Mouse (Mus musculus): ENCODE measurements at regions not wholly inside any gene's neighbourhood (a gene's known extent, or its start where the extent isn't known, plus 50 kb on each side); places are given as distances from the start of the nearest gene placed in this dataset.

DNA sequence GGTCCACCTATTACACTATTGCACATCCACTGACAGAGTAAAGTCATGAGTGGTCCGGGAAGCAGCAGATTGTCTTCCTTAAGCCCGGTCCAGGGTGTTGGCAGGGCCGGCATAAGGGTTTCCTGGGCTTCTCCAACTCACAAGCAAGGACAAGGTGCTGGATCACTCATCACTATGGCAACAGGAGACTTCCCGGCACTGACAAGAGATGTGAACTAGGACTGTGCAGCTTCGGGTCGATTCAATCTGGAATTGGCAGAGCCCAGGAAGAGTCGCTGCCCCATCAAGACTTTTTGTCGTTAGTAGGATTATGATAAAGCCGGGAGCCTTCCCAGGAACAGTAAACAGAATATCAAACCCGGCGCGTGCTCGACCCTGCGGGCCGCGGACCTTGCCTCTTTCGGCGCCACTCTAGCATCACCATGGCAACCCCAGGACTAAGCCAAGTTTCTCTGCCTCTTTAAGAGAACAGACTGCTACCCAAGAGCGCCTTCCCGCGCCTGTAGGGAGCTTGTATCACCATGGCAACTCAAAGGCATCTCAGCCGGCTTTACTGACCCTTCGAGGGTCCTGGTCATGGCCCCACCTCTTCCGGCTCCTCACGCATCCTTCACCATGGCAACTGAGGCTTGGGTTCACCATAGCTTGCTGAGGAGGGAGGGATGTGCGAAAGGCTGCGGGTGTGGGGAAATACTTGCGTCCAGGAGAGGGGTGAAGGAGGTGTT is 103.3 kb upstream of the Tgm3 start:
- Histone ChIP-seq H3K9ac (replicated peaks; ENCODE audit: low read depth, low read length) (peak overlapping the region; percentile 63), H3K4me1 (replicated peaks; ENCODE audit: control insufficient read depth, insufficient read depth, low read length) (peaks cover 11% of the 10 kb centered on the region), H3K4me2 (ENCODE audit: low read length) (peak overlapping the region; percentile 92), H3K27me3 (replicated peaks; ENCODE audit: control insufficient read depth, insufficient read depth, low read length) (no peaks in the 10 kb centered on the region), H3K9me3 (ENCODE audit: control insufficient read depth, low read length) (no peaks in the 10 kb centered on the region), H3K27ac (ENCODE audit: low read length) (peak overlapping the region; percentile 41), H3K36me3 (ENCODE audit: control insufficient read depth, insufficient read depth) (no peaks in the 10 kb centered on the region), H3K4me3 (replicated peaks; ENCODE audit: low read length) (peak overlapping the region; percentile 50)
- WGBS: 1% methylated on average over 28 of the region's 28 CpGs
- peak; percentile 95 for ATAC-seq

- no peak overlapping the region for H3K9ac ChIP-seq (replicated peaks; ENCODE audit: low read depth, low read length)
- H3K4me3 ChIP-seq (replicated peaks; ENCODE audit: low read length): no peak overlapping the region
- no peak overlapping the region for H3K4me2 ChIP-seq (ENCODE audit: low read length)
- no peaks in the 10 kb centered on the region for H3K27me3 ChIP-seq (replicated peaks; ENCODE audit: control insufficient read depth, insufficient read depth, low read length)
- H3K27ac ChIP-seq (ENCODE audit: low read length): no peak overlapping the region
- H3K4me1 ChIP-seq (replicated peaks; ENCODE audit: control insufficient read depth, insufficient read depth, low read length): peaks cover 11% of the 10 kb centered on the region
- no peaks in the 10 kb centered on the region for H3K36me3 ChIP-seq (ENCODE audit: control insufficient read depth, insufficient read depth)
- H3K9me3 ChIP-seq (ENCODE audit: control insufficient read depth, low read length): no peaks in the 10 kb centered on the region
- 59% methylated on average over 19 of the region's 19 CpGs for WGBS
- ATAC-seq: no peak
Observed at GRCm38 (mm10) chr2:129911203-129911921, 100.8 kb upstream of the Tgm3 start.

DNA sequence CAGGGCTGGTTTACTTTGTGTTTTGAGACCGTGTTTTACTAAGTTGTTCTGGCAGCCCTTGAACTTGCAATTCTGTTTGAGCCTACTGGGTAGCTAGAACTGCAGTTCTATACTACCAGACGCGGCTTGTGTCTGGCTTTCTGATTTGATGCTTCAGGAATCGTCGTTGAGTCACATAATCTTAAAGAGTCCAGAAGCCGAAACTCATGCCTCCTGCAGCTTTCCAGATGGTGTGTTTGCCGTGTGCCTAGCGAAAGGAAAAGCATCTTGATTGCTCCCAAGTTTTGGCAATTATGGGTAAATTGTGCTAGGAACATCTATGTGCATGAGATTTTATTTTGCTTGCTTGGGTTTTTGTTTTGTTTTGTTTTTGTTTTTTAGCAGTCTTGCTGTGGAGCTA is 99.6 kb upstream of the Tgm3 start:
- H3K4me2 ChIP-seq (ENCODE audit: low read length): no peak overlapping the region
- peaks cover 11% of the 10 kb centered on the region for H3K4me1 ChIP-seq (replicated peaks; ENCODE audit: control insufficient read depth, insufficient read depth, low read length)
- no peak overlapping the region for H3K9ac ChIP-seq (replicated peaks; ENCODE audit: low read depth, low read length)
- no peaks in the 10 kb centered on the region for H3K36me3 ChIP-seq (ENCODE audit: control insufficient read depth, insufficient read depth)
- H3K27ac ChIP-seq (ENCODE audit: low read length): no peak overlapping the region
- no peak for ATAC-seq
- H3K9me3 ChIP-seq (ENCODE audit: control insufficient read depth, low read length): no peaks in the 10 kb centered on the region
- H3K27me3 ChIP-seq (replicated peaks; ENCODE audit: control insufficient read depth, insufficient read depth, low read length): no peaks in the 10 kb centered on the region
- WGBS: 66% methylated on average over 8 of the region's 8 CpGs
- no peak overlapping the region for H3K4me3 ChIP-seq (replicated peaks; ENCODE audit: low read length)

DNA sequence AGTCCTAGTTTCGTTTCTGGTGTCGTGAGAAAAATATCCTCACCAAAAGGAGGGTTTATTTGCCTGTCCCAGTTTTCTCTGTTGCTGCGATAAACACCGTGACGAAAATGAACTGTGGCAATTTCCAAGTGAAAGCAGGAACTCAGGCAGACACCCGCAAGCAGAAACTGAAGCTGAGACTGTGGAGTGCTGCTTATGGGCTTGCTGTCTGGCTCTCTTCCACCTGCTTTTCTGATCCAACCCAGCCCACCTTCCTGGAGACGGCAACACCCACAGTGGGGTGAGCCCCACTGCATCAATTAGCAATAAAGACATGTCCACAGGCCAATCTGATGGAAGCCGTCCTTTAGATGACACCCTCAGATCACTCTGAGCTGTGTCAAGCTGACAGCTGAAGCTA is 97.9 kb upstream of the Tgm3 start:
- no peaks in the 10 kb centered on the region for H3K27me3 ChIP-seq (replicated peaks; ENCODE audit: control insufficient read depth, insufficient read depth, low read length)
- peaks cover 4% of the 10 kb centered on the region for H3K4me1 ChIP-seq (replicated peaks; ENCODE audit: control insufficient read depth, insufficient read depth, low read length)
- no peak overlapping the region for H3K4me2 ChIP-seq (ENCODE audit: low read length)
- ATAC-seq: no peak
- H3K36me3 ChIP-seq (ENCODE audit: control insufficient read depth, insufficient read depth): no peaks in the 10 kb centered on the region
- no peak overlapping the region for H3K9ac ChIP-seq (replicated peaks; ENCODE audit: low read depth, low read length)
- no peak overlapping the region for H3K27ac ChIP-seq (ENCODE audit: low read length)
- 80% methylated on average over 8 of the region's 8 CpGs for WGBS
- H3K4me3 ChIP-seq (replicated peaks; ENCODE audit: low read length): no peak overlapping the region
- H3K9me3 ChIP-seq (ENCODE audit: control insufficient read depth, low read length): no peaks in the 10 kb centered on the region

DNA sequence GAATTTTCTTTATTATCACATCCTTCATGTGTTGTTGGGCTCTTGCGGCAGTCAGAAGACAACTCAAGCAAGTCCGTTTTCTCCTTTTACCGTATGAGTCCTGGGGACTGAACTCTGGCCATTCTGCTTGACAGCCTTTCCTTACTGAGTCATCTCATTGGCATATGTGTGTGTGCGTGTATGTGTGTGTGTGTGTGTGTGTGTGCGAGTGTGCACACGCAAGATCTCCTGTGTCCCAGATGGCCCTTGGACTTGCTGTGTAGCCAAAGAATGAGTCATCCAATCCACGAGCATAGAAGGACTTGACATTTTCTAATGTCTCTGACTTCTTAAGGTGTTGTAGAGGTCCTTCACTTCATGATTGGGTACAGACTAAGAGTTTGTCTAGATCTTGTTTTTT is 95.7 kb upstream of the Tgm3 start:
- 94% methylated on average over 7 of the region's 7 CpGs for WGBS
- H3K4me3 ChIP-seq (replicated peaks; ENCODE audit: low read length): no peak overlapping the region

DNA sequence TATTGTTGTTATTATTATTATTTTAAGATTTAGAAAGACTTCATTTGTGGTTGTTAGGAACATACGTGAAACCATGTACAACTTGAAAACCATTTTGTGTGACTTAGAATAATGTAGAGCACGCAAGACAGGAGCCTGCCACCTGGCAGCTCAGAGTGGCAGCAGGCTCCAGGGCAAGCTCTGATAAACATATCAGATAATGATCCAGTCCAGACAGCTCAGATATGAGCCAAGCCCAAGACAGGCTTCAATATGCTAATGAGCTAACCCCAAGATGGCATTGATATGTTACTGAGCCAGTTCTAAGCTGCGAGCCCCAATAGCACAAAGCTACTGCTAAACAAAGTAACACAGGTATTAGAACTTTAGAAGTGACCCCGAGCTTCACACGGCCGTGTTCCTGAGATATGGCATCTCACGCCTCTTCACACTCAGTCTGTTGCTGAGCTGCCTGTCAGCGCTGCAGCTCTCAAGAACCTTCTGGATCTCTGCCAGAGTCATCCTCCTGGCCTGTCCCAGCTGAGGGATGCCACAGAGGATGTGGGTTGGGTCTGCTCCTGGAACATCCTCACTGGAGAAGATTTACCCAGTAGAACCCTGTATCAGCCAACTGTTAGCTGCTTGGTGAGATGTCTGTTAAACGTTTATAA is 93.9 kb upstream of the Tgm3 start:
- ATAC-seq: peak; percentile 40; the same call in 1 of the 2 replicates

More for the DNA sequence above, 95.7 kb upstream of the Tgm3 start:
- Histone ChIP-seq H3K9me3 (ENCODE audit: control insufficient read depth, low read length) (no peaks in the 10 kb centered on the region), H3K27me3 (replicated peaks; ENCODE audit: control insufficient read depth, insufficient read depth, low read length) (no peaks in the 10 kb centered on the region), H3K27ac (ENCODE audit: low read length) (no peak overlapping the region), H3K4me1 (replicated peaks; ENCODE audit: control insufficient read depth, insufficient read depth, low read length) (no peaks in the 10 kb centered on the region), H3K9ac (replicated peaks; ENCODE audit: low read depth, low read length) (no peak overlapping the region), H3K36me3 (ENCODE audit: control insufficient read depth, insufficient read depth) (no peaks in the 10 kb centered on the region), H3K4me2 (ENCODE audit: low read length) (no peak overlapping the region)
- ATAC-seq: no peak

GRCm38 (mm10) chr2:129919551-129919950 is 92.6 kb upstream of the Tgm3 start:
- Histone ChIP-seq H3K27me3 (replicated peaks; ENCODE audit: control insufficient read depth, insufficient read depth, low read length) (no peaks in the 10 kb centered on the region), H3K36me3 (ENCODE audit: control insufficient read depth, insufficient read depth) (no peaks in the 10 kb centered on the region), H3K27ac (ENCODE audit: low read length) (no peak overlapping the region), H3K4me2 (ENCODE audit: low read length) (no peak overlapping the region), H3K9me3 (ENCODE audit: control insufficient read depth, low read length) (no peaks in the 10 kb centered on the region), H3K4me3 (replicated peaks; ENCODE audit: low read length) (no peak overlapping the region), H3K4me1 (replicated peaks; ENCODE audit: control insufficient read depth, insufficient read depth, low read length) (no peaks in the 10 kb centered on the region), H3K9ac (replicated peaks; ENCODE audit: low read depth, low read length) (no peak overlapping the region)
- ATAC-seq: no peak
- WGBS: 94% methylated on average over 4 of the region's 4 CpGs

More for the DNA sequence above, 93.9 kb upstream of the Tgm3 start:
- Histone ChIP-seq H3K4me1 (replicated peaks; ENCODE audit: control insufficient read depth, insufficient read depth, low read length) (no peaks in the 10 kb centered on the region), H3K4me3 (replicated peaks; ENCODE audit: low read length) (no peak overlapping the region), H3K9ac (replicated peaks; ENCODE audit: low read depth, low read length) (no peak overlapping the region), H3K27me3 (replicated peaks; ENCODE audit: control insufficient read depth, insufficient read depth, low read length) (no peaks in the 10 kb centered on the region), H3K27ac (ENCODE audit: low read length) (no peak overlapping the region), H3K9me3 (ENCODE audit: control insufficient read depth, low read length) (no peaks in the 10 kb centered on the region), H3K36me3 (ENCODE audit: control insufficient read depth, insufficient read depth) (no peaks in the 10 kb centered on the region), H3K4me2 (ENCODE audit: low read length) (no peak overlapping the region)
- 59% methylated on average over 9 of the region's 9 CpGs for whole genome bisulfite sequencing

DNA sequence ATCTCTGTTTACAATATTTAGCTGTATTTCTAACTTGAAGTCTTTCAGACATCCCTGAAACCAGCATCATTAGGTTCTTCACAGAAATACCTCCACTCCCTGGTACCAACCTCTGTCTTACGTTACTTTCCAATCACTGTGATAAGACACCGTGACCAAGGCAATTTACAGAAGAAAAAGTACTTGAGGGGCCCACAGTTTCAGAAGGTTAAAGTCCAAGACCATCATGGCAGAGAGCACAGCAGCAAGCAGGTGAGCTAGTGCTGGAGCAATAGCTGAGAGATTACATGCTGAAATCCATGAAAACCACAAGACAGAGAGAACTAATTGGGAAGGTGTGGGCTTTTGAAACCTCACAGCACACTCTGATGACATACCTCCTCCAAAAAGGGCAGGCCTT is 84.9 kb upstream of the Tgm3 start:
- Histone ChIP-seq H3K27me3 (replicated peaks; ENCODE audit: control insufficient read depth, insufficient read depth, low read length) (no peaks in the 10 kb centered on the region), H3K4me3 (replicated peaks; ENCODE audit: low read length) (no peak overlapping the region), H3K9me3 (ENCODE audit: control insufficient read depth, low read length) (no peaks in the 10 kb centered on the region), H3K9ac (replicated peaks; ENCODE audit: low read depth, low read length) (no peak overlapping the region), H3K36me3 (ENCODE audit: control insufficient read depth, insufficient read depth) (no peaks in the 10 kb centered on the region), H3K27ac (ENCODE audit: low read length) (no peak overlapping the region), H3K4me2 (ENCODE audit: low read length) (no peak overlapping the region), H3K4me1 (replicated peaks; ENCODE audit: control insufficient read depth, insufficient read depth, low read length) (no peaks in the 10 kb centered on the region)
- WGBS: 90% methylated on average over 2 of the region's 2 CpGs
- no peak for ATAC-seq

DNA sequence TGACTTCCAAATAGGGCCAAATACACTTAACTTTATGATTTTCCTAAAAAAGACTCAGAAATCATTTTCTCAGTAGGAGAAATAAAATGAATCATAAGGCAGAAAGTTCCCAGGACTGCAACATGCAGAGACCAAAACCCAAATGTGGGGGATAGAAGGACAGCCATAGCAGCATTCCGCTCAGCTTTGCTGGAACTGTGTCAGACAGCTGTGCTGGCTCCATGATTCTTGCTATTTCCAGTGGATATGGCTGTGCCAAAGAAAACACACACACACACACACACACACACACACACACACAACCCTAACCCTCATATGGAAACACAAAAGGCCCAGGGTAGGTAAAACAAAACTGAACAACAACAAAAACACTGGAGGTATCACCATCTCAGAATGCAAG is 78.6 kb upstream of the Tgm3 start:
- WGBS: 94% methylated on average over 1 of the region's 1 CpGs
- H3K36me3 ChIP-seq (ENCODE audit: control insufficient read depth, insufficient read depth): no peaks in the 10 kb centered on the region
- no peak overlapping the region for H3K4me2 ChIP-seq (ENCODE audit: low read length)

More for the DNA sequence above, 78.6 kb upstream of the Tgm3 start:
- Histone ChIP-seq H3K4me1 (replicated peaks; ENCODE audit: control insufficient read depth, insufficient read depth, low read length) (no peaks in the 10 kb centered on the region), H3K27ac (ENCODE audit: low read length) (no peak overlapping the region), H3K9me3 (ENCODE audit: control insufficient read depth, low read length) (no peaks in the 10 kb centered on the region), H3K9ac (replicated peaks; ENCODE audit: low read depth, low read length) (no peak overlapping the region), H3K27me3 (replicated peaks; ENCODE audit: control insufficient read depth, insufficient read depth, low read length) (no peaks in the 10 kb centered on the region), H3K4me3 (replicated peaks; ENCODE audit: low read length) (no peak overlapping the region)
- no peak for ATAC-seq
